Mouse (Mus musculus) G1E (cell line): ENCODE measurements around the gene Gramd1c.

Experiments
- CTCF ChIP-seq: IDR thresholded peaks from 2 replicates; pipeline ENCODE4 v1.5.1; 2012; ENCODE audit warnings: low read depth, low read length, inconsistent platforms, mixed read lengths
- GATA1 ChIP-seq: IDR thresholded peaks from 2 replicates; pipeline ENCODE4 v1.6.1; 2012; ENCODE audit warnings: borderline replicate concordance, low read length, inconsistent platforms, mixed read lengths
- GATA2 ChIP-seq: IDR thresholded peaks from 2 replicates; pipeline ENCODE4 v1.6.1; 2012; ENCODE audit warnings: low read depth, low read length, inconsistent platforms, borderline replicate concordance
- POLR2AphosphoS5 ChIP-seq: IDR thresholded peaks from 2 replicates; pipeline ENCODE4 v1.6.1; 2012; ENCODE audit warnings: low read depth, low read length, inconsistent platforms; ENCODE audit not compliant: insufficient replicate concordance
- TAL1 ChIP-seq: conservative IDR thresholded peaks from 2 replicates; pipeline ENCODE4 v1.6.1; 2012; ENCODE audit warnings: low read depth, low read length, inconsistent platforms, mixed read lengths

GRCm38 (mm10) chr16:44099377-44099776 lies 36.2 kb upstream of the Gramd1c start:
- TF ChIP-seq CTCF (no peak), TAL1 (no peak), GATA1 (no peak), POLR2AphosphoS5 (no peak), GATA2 (no peak)
